Mouse (Mus musculus): ENCODE data around the gene Mcrip2.

Mcrip2 gene

DNA sequence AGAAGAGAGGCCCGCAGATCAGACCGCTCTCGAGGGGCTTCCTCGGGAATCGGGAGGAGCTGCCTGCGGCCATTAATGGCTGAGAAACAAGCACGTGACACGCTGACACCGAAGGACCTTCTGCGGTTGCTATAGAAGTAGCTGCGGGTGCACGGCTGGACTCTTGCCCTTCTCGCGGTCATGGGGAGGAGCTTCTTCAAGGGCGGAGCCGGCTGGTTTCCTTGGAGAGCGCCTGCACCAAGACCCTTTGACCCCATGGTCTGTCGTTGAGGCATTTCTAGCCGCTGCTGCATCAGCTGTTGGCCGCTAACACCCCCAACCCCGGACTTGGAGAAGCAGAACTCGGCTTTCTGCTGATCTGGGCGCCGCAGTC lies 35.3 kb downstream of the Mcrip2 start, which contains the start of gene Stub1:
Stub1 (minus strand) TSS at position 114 of the 373 bp plus-strand sequence.
- DNase-seq = peak; percentile 99

DNA sequence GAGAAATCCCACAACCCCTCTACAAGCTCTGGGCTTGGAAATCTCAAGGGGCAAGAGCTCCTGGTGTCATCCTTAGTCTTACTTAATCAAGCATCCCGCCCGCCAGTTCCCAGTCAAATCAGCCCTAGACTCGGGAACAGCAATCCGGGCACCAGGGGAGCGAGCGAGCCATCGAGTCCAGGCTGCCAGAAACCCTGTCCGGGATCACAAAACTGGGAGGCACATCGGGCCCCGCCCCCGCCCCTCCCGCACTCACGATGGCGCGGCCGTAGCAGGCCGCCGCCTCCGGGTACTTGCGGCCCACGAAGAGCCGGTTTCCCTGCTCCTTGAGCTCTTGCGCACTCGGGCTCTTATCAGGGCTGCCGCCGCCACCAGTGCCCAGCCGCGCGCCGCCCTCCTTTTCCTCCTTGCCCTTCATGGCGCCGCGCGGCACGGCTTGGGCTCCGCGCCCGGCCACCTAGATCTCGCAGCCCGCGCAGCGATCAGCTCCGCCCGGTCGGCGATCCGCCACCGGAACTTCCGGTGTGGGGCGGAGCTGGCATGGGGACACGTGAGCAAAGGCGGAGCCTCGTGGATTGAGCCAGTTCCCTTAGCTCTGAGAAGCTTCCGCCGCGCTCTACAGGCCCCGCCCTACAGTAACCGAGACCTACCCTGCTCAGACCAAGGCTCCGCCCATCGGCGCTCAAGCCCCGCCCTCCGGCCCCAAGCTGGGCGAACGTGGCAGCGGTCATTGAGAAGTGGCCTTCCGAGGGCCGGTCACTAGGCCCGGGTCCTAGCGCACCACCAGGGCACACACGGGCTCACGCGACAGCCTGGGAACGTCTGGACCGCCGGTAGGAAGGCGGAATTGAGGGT lies 35.9 kb downstream of the Mcrip2 start:
- peak; percentile 100 for DNase-seq

DNA sequence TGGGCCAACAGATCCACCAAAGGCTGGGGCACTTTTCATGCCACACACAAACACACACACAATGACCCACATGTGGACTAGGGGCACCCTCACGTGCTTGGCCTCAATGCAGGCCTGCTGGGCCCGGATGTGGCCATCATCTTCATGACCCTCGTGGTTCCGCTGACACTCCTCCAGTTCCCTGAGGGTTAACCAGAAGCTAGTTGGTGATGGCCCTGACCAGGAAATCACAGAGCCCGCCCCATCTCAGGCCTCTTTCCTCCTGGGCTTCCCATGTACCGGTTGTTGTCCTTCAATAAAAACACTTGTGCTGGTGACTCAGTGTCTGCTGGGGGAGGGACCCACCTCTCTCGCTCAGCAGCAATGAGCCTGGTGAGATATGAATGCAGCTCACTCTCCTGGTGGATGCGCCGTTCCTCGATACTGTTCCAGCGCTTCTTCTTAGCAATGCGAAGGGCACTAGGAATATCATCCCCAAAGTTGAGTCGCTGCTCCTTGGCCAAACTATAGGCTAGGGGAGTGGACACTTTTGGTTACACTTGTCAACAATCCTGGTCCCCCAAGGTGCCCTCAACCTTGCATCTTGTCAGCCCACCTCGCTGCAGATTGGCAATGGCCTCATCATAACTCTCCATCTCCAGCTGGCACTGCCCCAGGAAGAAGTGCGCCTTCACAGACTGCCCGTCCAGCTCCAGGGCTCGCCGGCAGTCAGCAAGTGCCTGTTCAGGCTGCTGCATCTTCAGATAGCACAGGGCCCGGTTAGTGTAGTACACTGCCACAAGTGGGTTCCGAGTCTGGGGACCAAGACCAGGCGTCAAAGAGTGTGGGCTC lies 36.9 kb downstream of the Mcrip2 start:
- DNase-seq = peak; percentile 96

DNA sequence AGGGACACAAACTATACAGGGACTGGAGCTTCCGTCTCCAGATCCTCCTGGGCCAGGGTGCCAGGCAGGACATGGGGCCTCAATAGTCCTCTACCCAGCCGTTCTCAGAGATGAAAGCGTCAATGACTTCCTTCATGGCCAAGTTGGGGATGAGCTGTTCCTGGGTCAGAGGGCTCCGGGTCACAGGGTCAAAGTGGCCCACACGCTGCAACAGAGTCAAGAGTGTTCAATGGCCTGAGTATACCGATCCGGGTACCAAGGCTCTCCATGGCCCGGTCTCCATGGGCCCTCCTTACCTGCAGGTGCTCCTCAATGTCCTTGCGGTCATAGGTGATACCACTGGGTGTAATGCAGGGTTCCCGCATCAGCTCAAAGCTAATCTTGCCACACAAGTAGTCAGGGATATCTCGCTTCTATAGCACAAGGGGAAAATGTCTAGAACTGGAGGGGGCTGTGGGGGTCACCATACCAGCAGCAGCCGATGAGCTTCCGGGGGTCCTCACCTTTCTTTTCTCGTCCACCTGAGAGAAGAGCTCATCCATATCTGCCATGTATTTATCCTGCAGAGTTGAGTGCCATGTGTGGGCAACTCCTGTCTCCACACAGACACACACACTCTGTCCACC lies 37.6 kb downstream of the Mcrip2 start:
- peak; percentile 95 for DNase-seq

DNA sequence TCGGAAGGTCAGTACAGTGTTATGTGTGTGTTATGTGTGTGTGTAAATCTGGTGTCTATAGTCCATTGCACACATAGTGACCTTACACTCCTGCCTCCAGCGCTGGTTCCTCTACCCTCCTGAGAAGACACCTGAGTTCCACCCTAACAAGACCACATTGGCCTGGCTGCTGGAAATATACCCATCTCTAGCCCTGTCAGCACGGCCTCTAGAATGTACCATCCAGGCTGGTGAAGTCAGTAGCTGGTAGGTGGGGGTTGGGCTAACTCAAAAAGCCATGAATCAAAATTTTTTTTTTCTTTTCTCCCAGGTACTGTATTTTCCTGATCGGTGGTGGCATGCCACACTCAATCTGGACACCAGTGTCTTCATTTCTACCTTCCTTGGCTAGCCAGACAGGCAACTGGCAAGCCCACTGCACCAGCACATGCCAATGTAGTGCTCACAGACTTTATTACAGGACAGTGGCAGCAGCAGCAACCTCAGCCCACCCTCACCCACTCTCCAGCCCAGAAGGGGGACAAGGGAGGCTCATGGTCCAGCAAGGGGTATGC lies 38.3 kb downstream of the Mcrip2 start:
- peak; percentile 92 for DNase-seq

DNA sequence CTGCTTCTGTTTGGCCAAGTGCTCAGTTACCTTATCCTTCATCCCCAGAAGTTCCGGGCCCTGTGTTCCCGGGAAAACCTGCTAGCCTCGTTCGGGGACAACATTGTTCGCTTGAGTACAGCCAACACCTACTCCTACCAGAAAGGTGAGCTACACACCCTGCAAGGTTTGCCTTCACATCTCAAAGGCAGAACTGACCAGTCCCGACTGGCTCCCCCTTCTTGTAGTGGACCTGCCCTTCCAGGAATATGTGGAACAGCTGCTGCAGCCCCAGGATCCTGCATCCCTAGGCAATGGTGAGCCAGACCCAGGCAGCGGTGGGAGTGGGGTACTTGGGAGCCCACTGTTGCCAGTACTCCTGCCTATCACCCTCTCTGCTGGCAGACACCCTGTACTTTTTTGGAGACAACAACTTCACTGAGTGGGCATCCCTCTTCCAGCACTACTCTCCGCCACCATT lies 39.0 kb downstream of the Mcrip2 start:
- peak; percentile 94 for DNase-seq

DNA sequence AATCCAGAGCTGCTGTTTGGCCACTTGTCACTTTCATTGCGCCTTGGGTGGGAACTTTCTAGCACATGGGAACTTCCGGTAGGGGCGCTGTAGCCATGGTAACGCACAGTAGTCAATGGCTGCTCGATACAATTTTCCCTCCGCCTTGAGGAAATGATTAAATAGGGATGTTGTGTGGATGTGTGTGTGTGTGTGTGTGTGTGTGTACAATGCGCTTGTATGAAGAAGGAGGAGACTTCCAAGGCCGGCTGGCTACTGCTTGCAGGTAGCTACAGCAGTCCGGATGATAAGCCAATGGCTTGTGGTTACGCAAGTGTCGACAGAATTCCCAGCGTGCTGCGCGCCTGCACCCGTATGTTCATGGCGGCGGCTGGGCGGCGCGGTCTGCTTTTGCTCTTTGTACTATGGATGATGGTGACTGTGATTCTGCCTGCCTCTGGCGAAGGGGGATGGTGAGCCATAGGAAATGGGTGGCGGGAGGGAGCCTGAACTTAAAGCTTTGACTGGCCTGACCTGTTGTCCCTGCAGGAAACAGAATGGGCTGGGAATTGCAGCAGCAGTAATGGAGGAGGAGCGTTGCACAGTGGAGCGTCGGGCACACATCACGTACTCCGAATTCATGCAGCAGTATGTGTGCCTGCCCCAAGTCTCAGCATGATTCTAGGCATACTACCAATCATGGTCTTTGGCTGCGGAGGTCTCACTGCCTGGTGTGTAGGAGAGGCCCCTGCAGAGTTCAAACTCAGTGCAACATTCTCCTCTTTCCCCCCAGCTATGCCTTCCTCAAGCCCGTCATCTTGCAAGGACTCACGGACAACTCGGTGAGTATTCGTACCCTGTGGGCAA lies 39.6 kb downstream of the Mcrip2 start, which contains the start of gene Jmjd8:
Jmjd8 (plus strand) TSS at position 156 of the 846 bp plus-strand sequence.
- peak; percentile 98 for DNase-seq

DNA sequence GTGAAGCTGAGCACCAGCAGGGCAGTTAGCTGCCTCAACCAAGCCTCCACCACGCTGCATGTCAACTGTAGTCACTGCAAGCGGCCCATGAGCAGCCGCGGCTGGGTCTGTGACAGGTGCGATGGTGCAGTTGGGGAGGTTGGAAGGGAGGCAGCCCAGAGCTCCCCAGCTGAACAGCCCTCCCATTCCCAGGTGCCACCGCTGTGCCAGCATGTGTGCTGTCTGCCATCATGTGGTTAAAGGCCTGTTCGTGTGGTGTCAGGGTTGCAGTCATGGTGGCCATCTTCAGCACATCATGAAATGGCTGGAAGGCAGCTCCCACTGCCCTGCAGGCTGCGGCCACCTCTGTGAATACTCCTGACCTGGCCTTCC lies 40.4 kb downstream of the Mcrip2 start:
- no peak for DNase-seq

DNA sequence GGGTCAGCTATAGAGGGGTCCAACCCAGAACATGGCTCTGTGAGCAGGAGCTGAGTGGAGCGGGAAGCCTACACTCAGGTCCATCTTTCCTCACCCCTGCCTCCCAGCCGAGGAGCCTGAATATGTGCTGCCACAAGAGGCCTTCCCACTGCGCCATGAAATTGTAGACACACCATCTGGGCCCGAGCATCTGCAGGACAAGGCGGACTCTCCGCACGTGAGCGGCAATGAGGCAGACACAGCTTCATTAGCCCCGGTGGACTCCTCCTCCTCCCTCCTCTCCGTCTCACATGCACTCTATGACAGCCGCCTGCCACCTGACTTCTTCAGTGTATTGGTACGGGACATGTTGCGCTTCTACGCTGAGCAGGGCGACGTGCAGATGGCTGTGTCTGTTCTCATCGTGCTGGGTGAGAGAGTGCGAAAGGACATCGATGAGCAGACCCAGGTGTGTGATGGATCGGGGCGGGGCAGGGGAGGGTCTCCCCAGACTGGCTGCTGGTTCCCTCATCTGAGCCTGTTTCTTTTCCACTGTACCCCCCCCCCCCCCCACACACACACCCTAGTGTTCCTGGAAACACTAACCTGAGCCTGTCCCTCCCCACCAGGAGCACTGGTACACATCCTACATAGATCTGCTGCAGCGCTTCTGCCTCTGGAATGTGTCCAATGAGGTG lies 40.9 kb downstream of the Mcrip2 start:
- DNase-seq = peak; percentile 95

DNA sequence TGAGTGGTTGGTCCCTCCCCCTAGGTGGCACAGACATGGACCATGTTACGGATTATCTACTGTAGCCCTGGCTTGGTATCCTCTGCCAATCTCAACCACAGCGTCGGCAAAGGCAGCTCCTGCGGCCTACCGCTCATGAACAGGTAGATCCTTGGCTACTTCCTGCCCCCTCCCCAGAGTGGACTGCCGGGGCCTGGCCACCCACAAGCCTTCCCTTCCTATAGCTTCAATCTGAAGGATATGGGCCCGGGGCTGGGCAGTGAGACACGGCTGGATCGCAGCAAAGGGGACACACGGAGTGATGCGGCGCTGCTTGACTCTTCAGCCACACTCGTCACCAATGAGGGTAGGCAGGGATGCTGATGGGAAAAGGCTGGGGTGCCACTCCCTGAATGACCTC lies 41.6 kb downstream of the Mcrip2 start:
- peak; percentile 91 for DNase-seq

DNA sequence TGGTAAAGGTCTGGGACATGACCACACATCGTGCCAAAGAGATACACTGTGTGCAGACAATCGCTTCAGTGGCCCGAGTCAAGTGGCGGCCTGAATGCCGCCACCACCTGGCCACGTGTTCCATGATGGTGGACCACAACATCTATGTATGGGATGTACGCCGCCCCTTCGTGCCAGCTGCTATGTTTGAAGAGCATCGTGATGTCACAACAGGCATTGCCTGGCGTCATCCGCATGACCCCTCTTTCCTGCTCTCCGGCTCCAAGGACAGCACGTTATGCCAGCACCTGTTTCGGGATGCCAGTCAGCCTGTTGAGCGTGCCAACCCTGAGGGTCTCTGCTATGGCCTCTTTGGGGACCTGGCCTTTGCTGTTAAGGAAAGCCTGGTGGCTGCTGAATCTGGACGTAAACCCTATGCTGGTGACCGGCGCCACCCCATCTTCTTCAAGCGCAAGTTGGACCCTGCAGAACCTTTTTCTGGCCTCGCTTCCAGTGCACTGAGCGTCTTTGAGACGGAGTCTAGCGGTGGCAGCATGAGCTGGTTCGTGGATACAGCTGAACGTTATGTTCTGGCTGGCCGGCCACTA lies 42.5 kb downstream of the Mcrip2 start:
- DNase-seq = peak; percentile 92

DNA sequence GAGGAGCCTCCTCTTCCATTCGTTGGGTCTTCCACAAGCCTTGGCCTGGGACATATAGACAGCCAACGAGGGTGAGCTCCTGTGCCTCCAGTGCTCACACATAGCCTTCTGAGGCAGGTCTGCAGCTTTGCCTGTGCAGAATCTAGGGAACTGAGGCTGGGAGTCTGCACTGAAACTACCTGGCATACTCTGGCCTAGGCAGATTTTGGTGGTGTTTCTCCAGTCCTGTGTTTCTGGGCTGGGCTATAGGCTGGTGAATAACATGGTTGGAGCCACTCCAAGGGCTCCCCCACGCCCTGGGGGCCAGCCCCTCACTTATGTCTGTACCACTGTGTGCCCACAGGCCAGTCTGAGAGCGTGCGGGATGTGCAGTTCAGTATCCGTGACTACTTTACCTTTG lies 43.3 kb downstream of the Mcrip2 start:
- DNase-seq = peak; percentile 91

DNA sequence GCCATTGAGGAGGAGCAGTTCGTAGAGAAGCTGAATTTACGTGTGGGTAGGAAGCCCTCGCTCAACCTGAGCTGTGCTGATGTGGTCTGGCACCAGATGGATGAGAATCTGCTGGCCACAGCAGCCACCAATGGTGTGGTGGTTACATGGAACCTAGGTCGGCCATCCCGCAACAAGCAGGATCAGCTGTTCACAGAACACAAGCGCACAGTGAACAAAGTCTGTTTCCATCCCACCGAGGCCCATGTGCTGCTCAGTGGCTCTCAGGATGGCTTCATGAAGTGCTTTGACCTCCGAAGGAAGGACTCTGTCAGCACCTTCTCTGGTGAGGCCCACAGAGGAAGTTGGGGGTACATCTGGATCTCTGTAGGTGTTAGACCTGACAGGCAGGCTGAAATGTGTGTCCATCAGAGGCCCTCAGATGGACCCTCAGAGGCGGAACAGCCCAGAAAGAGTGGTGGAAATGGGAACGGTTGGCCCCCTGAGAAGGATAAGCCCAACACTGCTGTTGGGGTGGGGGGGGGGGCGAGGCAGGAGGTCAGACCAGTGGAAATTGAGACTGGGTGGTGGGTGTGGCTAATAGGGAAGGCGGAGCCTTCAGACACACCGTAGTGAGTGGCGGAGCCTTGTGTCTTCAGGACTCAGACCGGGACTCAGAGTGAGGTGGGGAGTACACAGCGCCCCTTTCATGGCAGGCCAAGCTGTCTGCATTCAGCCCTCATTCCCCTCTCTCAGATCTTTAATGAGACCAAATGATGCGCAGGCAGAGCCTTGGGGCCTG lies 44.0 kb downstream of the Mcrip2 start:
- DNase-seq = peak; percentile 91

DNA sequence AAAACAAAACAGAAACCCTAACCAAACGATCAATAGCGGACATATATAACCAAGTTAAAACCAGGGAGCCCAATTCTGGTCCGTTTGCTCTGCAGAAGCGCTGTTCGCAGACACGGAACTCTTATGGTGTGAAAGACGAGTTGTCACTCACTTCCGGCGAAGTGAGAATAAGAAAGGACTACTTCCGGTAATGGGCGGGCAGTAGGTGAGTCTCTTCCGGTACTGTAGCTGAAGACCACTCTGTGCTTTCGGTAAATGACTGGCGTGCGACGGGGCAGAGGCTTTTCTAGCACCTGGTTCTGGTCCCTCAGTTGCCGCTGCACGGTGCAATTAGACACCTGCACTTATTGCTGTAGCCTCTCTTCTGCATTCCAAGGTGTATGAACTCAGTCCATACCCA lies 45.1 kb downstream of the Mcrip2 start, which contains the start of gene Wdr24:
Wdr24 (plus strand) TSS at position 176 of the 400 bp plus-strand sequence.
- peak; percentile 96 for DNase-seq

DNA sequence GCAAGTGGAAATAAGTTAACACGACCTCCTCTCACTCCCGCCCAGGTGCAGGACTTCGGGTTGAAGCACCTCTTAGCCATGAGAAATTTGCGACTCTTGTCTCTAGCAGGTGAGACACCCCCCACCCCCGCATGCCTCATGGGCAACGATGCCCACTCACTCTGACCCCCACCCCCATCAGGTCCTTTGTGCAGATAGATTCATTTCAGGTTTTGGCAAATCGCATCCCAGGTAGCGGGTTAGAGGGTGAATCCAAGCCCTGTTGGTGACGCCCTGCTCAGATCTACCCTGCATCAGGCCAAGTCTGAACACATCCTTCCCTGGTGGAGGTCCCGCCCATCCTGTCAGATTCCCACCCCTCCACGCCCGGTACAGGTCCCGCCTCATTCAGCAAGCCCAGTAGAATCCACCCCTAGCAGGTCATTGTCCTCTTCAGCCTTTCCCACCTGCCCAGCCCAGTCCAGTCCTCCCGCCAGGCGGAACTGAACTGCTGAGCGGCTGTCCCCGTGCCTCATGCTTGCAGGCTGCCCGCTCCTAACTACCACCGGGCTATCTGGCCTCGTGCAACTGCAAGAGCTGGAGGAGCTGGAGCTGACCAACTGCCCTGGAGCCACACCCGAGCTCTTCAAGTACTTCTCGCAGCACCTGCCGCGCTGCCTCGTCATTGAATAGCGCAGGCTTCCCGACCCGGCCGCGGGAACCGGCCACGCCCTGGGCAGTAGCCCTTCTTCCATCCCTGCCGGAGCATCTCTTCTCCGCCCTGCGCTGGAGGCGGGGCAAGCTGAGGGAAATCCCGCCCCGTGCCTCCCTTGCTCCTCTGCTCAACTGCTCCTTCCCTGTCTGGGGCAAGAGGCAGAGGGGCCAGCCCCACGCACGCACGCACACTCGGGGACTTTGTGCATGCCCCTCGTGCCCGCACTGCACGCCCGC lies 49.4 kb downstream of the Mcrip2 start:
- DNase-seq = peak; percentile 91

DNA sequence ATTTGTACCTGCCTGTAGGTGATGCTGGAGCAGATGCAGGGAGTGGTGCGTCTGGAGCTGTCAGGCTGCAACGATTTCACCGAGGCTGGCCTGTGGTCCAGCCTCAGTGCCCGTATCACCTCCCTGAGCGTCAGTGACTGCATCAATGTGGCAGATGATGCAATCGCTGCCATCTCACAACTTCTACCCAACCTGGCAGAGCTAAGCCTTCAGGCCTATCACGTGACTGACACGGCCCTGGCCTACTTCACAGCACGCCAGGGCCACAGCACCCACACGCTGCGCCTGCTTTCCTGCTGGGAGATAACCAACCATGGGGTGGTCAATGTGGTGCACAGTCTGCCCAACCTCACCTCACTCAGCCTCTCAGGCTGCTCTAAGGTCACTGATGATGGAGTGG lies 50.9 kb downstream of the Mcrip2 start:
- no peak for DNase-seq

Data from heart, adult 11 months (tissue).